Comparison of ENCODE assay signal across 8 mouse cellular contexts in genomic region chr7:145031275-145031674, GRCm38 (mm10).
A peak's percentile ranks its signal among the peaks of the same experiment; 100 is the strongest.
DNase-seq lines count a peak whose midpoint lies in the region; ATAC-seq and TF ChIP-seq lines count a peak whose summit lies in the region.

No protein-coding gene starts in this region.

- peaks cover 15% of the 10 kb centered on the region for H3K4me1 ChIP-seq in heart, embryonic 10.5 days
- peaks cover 66% of the 10 kb centered on the region for H3K4me1 ChIP-seq in bone marrow macrophage, adult 2 months (ENCODE audit: control insufficient read depth, insufficient read depth, low read length)
- no peaks in the 10 kb centered on the region; the same call in 1 of the 2 replicates for H3K4me1 ChIP-seq in hindbrain, embryonic 11.5 days (replicated peaks; ENCODE audit: control insufficient read depth, insufficient read depth, low read length)

- H3K4me2 ChIP-seq in hindbrain, embryonic 11.5 days (replicated peaks; ENCODE audit: low read depth, low read length), result peak overlapping the region; percentile 60

- DNase-seq in heart, embryonic 10.5 days (ENCODE audit: low spot score), result no peak
- no peak for DNase-seq in heart, adult 11 months
- peak; percentile 41 for DNase-seq in hindbrain, embryonic 11.5 days (ENCODE audit: low spot score)
- peak; percentile 10 for DNase-seq in mesoderm, embryonic 11.5 days (ENCODE audit: low read depth, low spot score)
- no peak for DNase-seq in gastrocnemius, postnatal 10 days
- DNase-seq in ovary, postnatal 36 days (ENCODE audit: low spot score), result no peak
- DNase-seq in thymus, postnatal 0 days (ENCODE audit: low spot score), result no peak

- H3K36me3 ChIP-seq in heart, embryonic 10.5 days, result no peaks in the 10 kb centered on the region
- H3K36me3 ChIP-seq in hindbrain, embryonic 11.5 days (ENCODE audit: control insufficient read depth, insufficient read depth, low read length), result no peaks in the 10 kb centered on the region

- no peak overlapping the region for H3K9ac ChIP-seq in hindbrain, embryonic 11.5 days (ENCODE audit: low read depth, low read length)

- ATAC-seq in hindbrain, embryonic 11.5 days (ENCODE audit: low FRiP score), result peak; percentile 52

- peak overlapping the region; percentile 59 for H3K4me3 ChIP-seq in heart, embryonic 10.5 days
- no peak overlapping the region; the same call in 1 of the 2 replicates for H3K4me3 ChIP-seq in bone marrow macrophage, adult 2 months (ENCODE audit: insufficient read depth, low read length)
- H3K4me3 ChIP-seq in hindbrain, embryonic 11.5 days (ENCODE audit: low read depth, low read length), result peak overlapping the region; percentile 24

- no peaks in the 10 kb centered on the region for H3K9me3 ChIP-seq in heart, embryonic 10.5 days
- no peaks in the 10 kb centered on the region for H3K9me3 ChIP-seq in hindbrain, embryonic 11.5 days (ENCODE audit: control insufficient read depth, low read length)

- H3K27ac ChIP-seq in heart, embryonic 10.5 days, result peak overlapping the region; percentile 88; the same call in 1 of the 2 replicates
- peak overlapping the region; percentile 98 for H3K27ac ChIP-seq in bone marrow macrophage, adult 2 months (ENCODE audit: insufficient read depth, low read depth, low read length)
- no peak overlapping the region for H3K27ac ChIP-seq in hindbrain, embryonic 11.5 days (ENCODE audit: low read depth, low read length)

- WGBS in heart, embryonic 10.5 days, result 11% methylated on average over 7 of the region's 7 CpGs
- 18% methylated on average over 7 of the region's 7 CpGs for WGBS in hindbrain, embryonic 11.5 days

- peak; percentile 6; the same call in 1 of the 2 replicates for TF ChIP-seq CTCF in bone marrow macrophage, adult 2 months (IDR thresholded peaks at IDR 0.05; ENCODE audit: low read depth, low read length)

- peaks cover 33% of the 10 kb centered on the region; the same call in 1 of the 2 replicates for H3K27me3 ChIP-seq in heart, embryonic 10.5 days (ENCODE audit: insufficient read depth, poor library complexity, severe bottlenecking)
- H3K27me3 ChIP-seq in hindbrain, embryonic 11.5 days (ENCODE audit: control insufficient read depth, insufficient read depth, low read length), result peaks cover 8% of the 10 kb centered on the region

- no peak for TF ChIP-seq POLR2A in bone marrow macrophage, adult 2 months (IDR thresholded peaks at IDR 0.05; ENCODE audit: borderline replicate concordance, low read depth, low read length)

Comparison
In these comparisons a context has a peak if more than half of its experiments do, and no peak if none do; other contexts are left out.
1. DNase-seq: peak in hindbrain, embryonic 11.5 days (single experiment) and mesoderm, embryonic 11.5 days (single experiment); none in heart, embryonic 10.5 days (single experiment), heart, adult 11 months (single experiment), gastrocnemius, postnatal 10 days (single experiment), ovary, postnatal 36 days (single experiment) and thymus, postnatal 0 days (single experiment).